Mouse (Mus musculus) thymus, adult 2 months (tissue): ENCODE data around the gene Cbx4. TPM values are rescaled to one million over a fixed set of nuclear protein-coding genes. Genes with fewer than 3 reads are reported as not detected.

Experiments used
- DNase-seq: peaks from one replicate; pipeline ENCODE4 v3.0.0; 2021
- H3K27ac ChIP-seq: fragments of 200-500 bp; 2 replicates; pipeline ENCODE4 v1.5.1; 2012; ENCODE audit warnings: low read length, control low read depth; ENCODE audit not compliant: control insufficient read depth, insufficient read depth
- H3K27me3 ChIP-seq: fragments of 200-500 bp; 2 replicates; pipeline ENCODE4 v1.6.1; 2012; ENCODE audit warnings: mild to moderate bottlenecking, low read length, moderate library complexity, mixed read lengths; ENCODE audit not compliant: control insufficient read depth, insufficient read depth
- H3K36me3 ChIP-seq: fragments of 200-500 bp; 2 replicates; pipeline ENCODE4 v1.6.1; 2012; ENCODE audit warnings: mild to moderate bottlenecking, low read length, moderate library complexity; ENCODE audit not compliant: control insufficient read depth, insufficient read depth
- H3K4me1 ChIP-seq: fragments of 200-500 bp; replicated peaks from 2 replicates; pipeline ENCODE4 v1.6.1; 2012; ENCODE audit warnings: low read length; ENCODE audit not compliant: control insufficient read depth, insufficient read depth
- H3K4me3 ChIP-seq: fragments of 200-500 bp; 2 replicates; pipeline ENCODE4 v1.5.1; 2012; ENCODE audit warnings: mild to moderate bottlenecking, low read length, control low read depth, moderate library complexity; ENCODE audit not compliant: control insufficient read depth, insufficient read depth
- CTCF ChIP-seq: fragments of 200-500 bp; IDR thresholded peaks from 2 replicates; pipeline ENCODE4 v1.5.1; 2012; ENCODE audit warnings: mild to moderate bottlenecking, control low read depth, low read length, moderate library complexity, borderline replicate concordance; ENCODE audit not compliant: control insufficient read depth, poor library complexity, insufficient read depth; ENCODE audit errors: extremely low read depth
- POLR2A ChIP-seq: fragments of 200-500 bp; IDR thresholded peaks from 2 replicates; pipeline ENCODE4 v1.6.1; 2012; ENCODE audit warnings: mild to moderate bottlenecking, low read length, control low read depth, moderate library complexity; ENCODE audit not compliant: control insufficient read depth, poor library complexity, insufficient read depth; ENCODE audit errors: extremely low read depth
- WGBS: fragments of 180-500 bp; shearing (Covaris S2); methylation state at CpG from one replicate; pipeline ENCODE4 v1.1.7; 2018; 5-methylcytosine and 5-hydroxymethylcytosine counted together
- polyA plus RNA-seq: library from polyadenylated mRNA; depleted of rRNA; stranded (reverse); fragments of >200 nt; gene quantifications from 2 replicates; pipeline ENCODE4 v1.2.3, GENCODE M21; 2012; rRNA removed

Cbx4 gene
- polyA plus RNA-seq, 1 experiment = 54.7 TPM

GRCm38 (mm10) chr11:119036934-119037779 is 48.9 kb downstream of the Cbx4 start:
- Histone ChIP-seq H3K27me3 (peaks cover 12% of the 10 kb centered on the region), H3K4me1 (peaks cover 21% of the 10 kb centered on the region), H3K36me3 (peaks cover 7% of the 10 kb centered on the region), H3K27ac (no peak overlapping the region), H3K4me3 (no peak overlapping the region)
- TF ChIP-seq CTCF = no peak
- TF ChIP-seq POLR2A = no peak
- no peak for DNase-seq
- 61% methylated on average over 57 of the region's 57 CpGs for WGBS

DNA sequence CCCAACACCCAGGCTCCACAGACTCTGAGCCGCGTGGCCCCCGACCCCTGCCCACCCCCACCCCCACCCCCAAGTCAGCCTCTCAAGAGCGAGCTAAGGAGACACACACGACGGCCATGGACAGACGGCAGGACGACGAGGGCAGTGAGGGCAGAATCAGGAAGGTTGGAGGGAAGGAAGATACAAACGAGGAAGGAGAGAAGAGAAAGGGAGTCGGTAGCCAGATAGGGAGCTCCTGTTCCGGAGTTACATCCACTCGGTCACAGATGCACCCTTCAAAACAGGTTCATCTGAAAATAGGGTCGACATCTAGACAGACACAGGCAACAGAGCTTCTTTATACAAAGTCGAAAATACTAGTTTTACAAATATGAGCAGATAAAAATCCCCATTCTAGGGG is 49.6 kb downstream of the Cbx4 start:
- WGBS = 30% methylated on average over 15 of the region's 15 CpGs
- no peak for DNase-seq
- Histone ChIP-seq H3K4me3 (no peak overlapping the region), H3K27ac (no peak overlapping the region), H3K36me3 (peaks cover 7% of the 10 kb centered on the region), H3K4me1 (peaks cover 14% of the 10 kb centered on the region), H3K27me3 (peaks cover 5% of the 10 kb centered on the region)
- no peak for TF ChIP-seq CTCF
- no peak for TF ChIP-seq POLR2A

GRCm38 (mm10) chr11:119035686-119036165 is 50.3 kb downstream of the Cbx4 start:
- H3K27me3 ChIP-seq = peaks cover 3% of the 10 kb centered on the region
- WGBS = 29% methylated on average over 21 of the region's 21 CpGs
- TF ChIP-seq CTCF = no peak
- TF ChIP-seq POLR2A = no peak

DNA sequence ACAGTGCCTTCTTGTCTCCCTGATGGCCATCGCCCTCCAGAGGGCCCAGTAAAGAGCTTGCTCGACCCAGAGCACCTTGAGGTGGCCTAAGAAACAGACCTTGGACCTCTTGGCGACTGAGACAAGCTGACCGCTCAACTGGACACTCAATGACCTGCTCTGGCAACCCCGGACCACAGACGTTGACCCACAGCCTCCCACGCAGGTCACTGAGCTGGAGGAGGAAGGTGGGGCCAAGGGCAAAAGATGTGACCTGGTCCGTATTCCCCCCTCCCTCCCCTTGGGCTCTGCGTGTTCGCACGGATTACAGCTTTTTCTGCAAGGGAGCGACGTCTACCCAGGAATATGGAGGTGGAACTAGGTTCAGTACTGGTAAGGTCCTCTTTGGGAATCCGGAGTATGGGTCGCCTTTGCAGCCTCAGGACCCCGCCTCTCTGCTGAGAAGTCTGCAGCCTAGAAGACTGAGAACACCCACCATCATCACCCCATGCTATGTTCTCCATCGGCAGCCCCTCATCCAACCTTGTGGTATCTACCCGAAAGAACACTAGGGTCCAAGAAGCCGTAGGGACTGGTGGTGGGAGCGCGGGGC is 50.8 kb downstream of the Cbx4 start:
- no peak for DNase-seq
- Histone ChIP-seq H3K27ac (no peak overlapping the region), H3K4me1 (peaks cover 10% of the 10 kb centered on the region), H3K27me3 (peaks cover 3% of the 10 kb centered on the region), H3K4me3 (no peak overlapping the region), H3K36me3 (peaks cover 7% of the 10 kb centered on the region)
- WGBS = 18% methylated on average over 21 of the region's 21 CpGs
- no peak for TF ChIP-seq POLR2A
- TF ChIP-seq CTCF = no peak

More at GRCm38 (mm10) chr11:119035686-119036165, 50.3 kb downstream of the Cbx4 start:
- Histone ChIP-seq H3K4me3 (no peak overlapping the region), H3K4me1 (peaks cover 12% of the 10 kb centered on the region), H3K36me3 (peaks cover 7% of the 10 kb centered on the region), H3K27ac (no peak overlapping the region)
- DNase-seq = no peak

DNA sequence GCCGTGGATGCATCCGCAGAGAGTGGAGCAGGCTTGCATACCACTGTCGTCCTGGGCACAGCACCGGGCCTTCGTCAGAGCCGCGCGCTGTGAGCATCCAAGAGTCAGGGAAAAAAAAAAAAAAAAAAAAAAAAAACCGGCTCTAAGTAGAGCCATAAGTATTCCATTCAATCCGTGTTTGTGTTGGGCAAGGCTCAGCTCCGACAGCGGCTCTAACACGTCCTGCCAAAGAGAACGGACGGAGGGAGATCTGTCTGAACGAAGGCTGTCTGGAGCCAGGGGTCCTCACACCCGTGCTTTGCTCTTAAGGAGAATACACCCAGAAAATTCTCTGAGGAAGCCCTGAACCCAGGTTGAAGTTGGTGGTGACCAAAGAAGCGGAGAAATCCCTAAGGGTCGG is 51.4 kb downstream of the Cbx4 start:
- H3K27ac ChIP-seq = no peak overlapping the region
- DNase-seq = no peak
- H3K36me3 ChIP-seq = peaks cover 7% of the 10 kb centered on the region
- TF ChIP-seq CTCF (no peak), POLR2A (no peak)
- H3K4me1 ChIP-seq = peaks cover 5% of the 10 kb centered on the region
- H3K4me3 ChIP-seq = no peak overlapping the region
- H3K27me3 ChIP-seq = peaks cover 3% of the 10 kb centered on the region
- 26% methylated on average over 19 of the region's 19 CpGs for WGBS

GRCm38 (mm10) chr11:119033874-119034558 is 52.0 kb downstream of the Cbx4 start:
- DNase-seq = peak; percentile 88
- Histone ChIP-seq H3K4me1 (0 out of 2 replicates have a peak, but pooled peaks cover 3% of the 10 kb centered on the region), H3K27me3 (peaks cover 3% of the 10 kb centered on the region), H3K4me3 (no peak overlapping the region), H3K36me3 (peaks cover 9% of the 10 kb centered on the region), H3K27ac (no peak overlapping the region)
- WGBS = 8% methylated on average over 26 of the region's 26 CpGs
- peak; percentile 91 for TF ChIP-seq CTCF
- no peak for TF ChIP-seq POLR2A

Other genes with a start within 250 kb of the Cbx4 start
- 0.32 and 0.50 TPM in 2 replicates for gene Rbfox3, start 174.6 kb downstream of the Cbx4 start, polyA plus RNA-seq
- 0.11 and 0.17 TPM in 2 replicates for gene Enpp7, start 98.0 kb downstream of the Cbx4 start, polyA plus RNA-seq
- 20.6 and 22.5 TPM in 2 replicates for gene Cbx2, start 63.3 kb downstream of the Cbx4 start, polyA plus RNA-seq
- gene Cbx8, start 45.3 kb downstream of the Cbx4 start, polyA plus RNA-seq = 8.1 and 8.2 TPM in 2 replicates
- 10.8 and 12.0 TPM in 2 replicates for gene Tbc1d16, start 142.3 kb upstream of the Cbx4 start, polyA plus RNA-seq
- 1.8 and 2.5 TPM in 2 replicates for gene Ccdc40, start 142.4 kb upstream of the Cbx4 start, polyA plus RNA-seq
- gene Gaa, start 181.7 kb upstream of the Cbx4 start, polyA plus RNA-seq = 80.0 and 94.8 TPM in 2 replicates
- gene Eif4a3, start 213.9 kb upstream of the Cbx4 start, polyA plus RNA-seq = 178 and 196 TPM in 2 replicates
- gene Card14, start 221.5 kb upstream of the Cbx4 start, polyA plus RNA-seq = 0.90 and 0.94 TPM in 2 replicates